Mouse (Mus musculus) midbrain, embryonic 11.5 days (tissue): ENCODE results near the gene Ucma. TPM values are rescaled to one million over a fixed set of nuclear protein-coding genes. Genes with fewer than 3 reads are reported as not detected.

Source experiments
- ATAC-seq: fragments of 200-750 bp; cut with Nextera tagmentation; 2 replicates; pipeline ENCODE4 v1.8.0; 2017; ENCODE audit warnings: moderate TSS enrichment, moderate library complexity; ENCODE audit not compliant: low FRiP score
- DNase-seq: peaks from one replicate; pipeline ENCODE4 v3.0.0; 2015; ENCODE audit warnings: low spot score; ENCODE audit errors: missing footprints
- H3K27ac ChIP-seq: fragments of 300-500 bp; sonication (generic); 2 replicates; pipeline ENCODE4 v1.5.1; 2014; ENCODE audit warnings: low read depth, low read length
- H3K27me3 ChIP-seq: fragments of 300-500 bp; sonication (generic); 2 replicates; pipeline ENCODE4 v1.6.1; 2014; ENCODE audit warnings: mild to moderate bottlenecking, low read length, moderate library complexity, mixed read lengths; ENCODE audit not compliant: control insufficient read depth, insufficient read depth
- H3K36me3 ChIP-seq: fragments of 300-500 bp; sonication (generic); 2 replicates; pipeline ENCODE4 v1.6.1; 2014; ENCODE audit warnings: mild to moderate bottlenecking, low read length, moderate library complexity, mixed read lengths; ENCODE audit not compliant: control insufficient read depth, insufficient read depth
- H3K4me1 ChIP-seq: fragments of 300-500 bp; sonication (generic); 2 replicates; pipeline ENCODE4 v1.6.1; 2014; ENCODE audit warnings: low read length; ENCODE audit not compliant: control insufficient read depth, insufficient read depth
- H3K4me2 ChIP-seq: fragments of 300-500 bp; sonication (generic); 2 replicates; pipeline ENCODE4 v1.6.1; 2014; ENCODE audit warnings: mild to moderate bottlenecking, moderate library complexity
- H3K4me3 ChIP-seq: fragments of 300-500 bp; sonication (generic); 2 replicates; pipeline ENCODE4 v1.5.1; 2014; ENCODE audit warnings: low read depth, low read length
- H3K9ac ChIP-seq: fragments of 300-500 bp; sonication (generic); 2 replicates; pipeline ENCODE4 v1.6.1; 2014; ENCODE audit warnings: low read length
- H3K9me3 ChIP-seq: fragments of 300-500 bp; sonication (generic); 2 replicates; pipeline ENCODE4 v1.6.1; 2016; ENCODE audit warnings: low read length; ENCODE audit not compliant: control insufficient read depth
- WGBS: fragments of 180-500 bp; shearing (Covaris S2); extraction: QIAGEN DNeasy Blood & Tissue Kit; methylation state at CpG from one replicate; pipeline ENCODE4 v1.1.7; 2014; 5-methylcytosine and 5-hydroxymethylcytosine counted together
- polyA plus RNA-seq: library from polyadenylated mRNA; unstranded; fragments of >200 nt; fragmentation: Nextera tagmentation; extraction: Ambion mirVana; gene quantifications from 2 replicates; pipeline ENCODE4 v1.2.1, GENCODE M21; 2014

Gene Ucma
- polyA plus RNA-seq, 1 experiment from 2014 or later, result not detected

- no peaks in the 10 kb centered on the region for H3K27me3 ChIP-seq
- no peaks in the 10 kb centered on the region for H3K9me3 ChIP-seq
- no peak for DNase-seq
- H3K4me2 ChIP-seq, result no peak overlapping the region
- no peak overlapping the region for H3K9ac ChIP-seq
- H3K27ac ChIP-seq, result no peak overlapping the region
- H3K4me3 ChIP-seq, result no peak overlapping the region
- no peak for ATAC-seq
- H3K4me1 ChIP-seq, result no peaks in the 10 kb centered on the region
- no peaks in the 10 kb centered on the region for H3K36me3 ChIP-seq
- 94% methylated on average over 12 of the region's 12 CpGs for WGBS
These were observed 17.9 kb upstream of the Ucma start for GRCm38 (mm10) chr2:4958039-4958438.

DNA sequence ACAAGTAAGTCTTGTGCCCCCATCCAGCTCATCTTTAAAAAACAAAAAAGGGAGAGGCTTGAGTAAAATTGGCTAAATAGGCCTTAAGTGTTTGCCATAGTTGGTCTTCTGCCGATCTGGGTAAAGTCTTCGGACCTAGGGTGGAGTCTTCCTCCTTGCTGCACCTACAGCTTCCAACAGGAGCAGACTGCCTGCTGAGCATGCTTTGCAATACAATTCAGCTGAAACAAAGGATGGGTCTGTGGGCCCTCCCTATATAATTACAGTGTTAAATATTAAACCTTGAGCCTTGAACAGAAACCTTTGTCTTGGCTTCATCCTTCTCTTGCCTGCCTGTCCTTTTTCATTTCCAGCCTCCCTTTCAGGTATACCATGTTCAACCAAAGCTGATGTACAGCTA, 8.1 kb upstream of the Ucma start:
- H3K9me3 ChIP-seq, result no peaks in the 10 kb centered on the region
- WGBS, result 96% methylated on average over 2 of the region's 2 CpGs
- no peak for DNase-seq
- H3K36me3 ChIP-seq, result no peaks in the 10 kb centered on the region
- H3K9ac ChIP-seq, result no peak overlapping the region
- no peak overlapping the region for H3K4me3 ChIP-seq
- no peaks in the 10 kb centered on the region for H3K4me1 ChIP-seq
- no peaks in the 10 kb centered on the region for H3K27me3 ChIP-seq
- no peak overlapping the region for H3K27ac ChIP-seq
- ATAC-seq, result no peak
- H3K4me2 ChIP-seq, result no peak overlapping the region

- ATAC-seq, result no peak
- H3K4me1 ChIP-seq, result no peaks in the 10 kb centered on the region
These were observed 6.8 kb upstream of the Ucma start for GRCm38 (mm10) chr2:4969083-4969482.

GRCm38 (mm10) chr2:4978091-4978490, 2.2 kb downstream of the Ucma start:
- Histone ChIP-seq H3K27ac (no peak overlapping the region), H3K4me2 (no peak overlapping the region), H3K27me3 (no peaks in the 10 kb centered on the region), H3K9me3 (no peaks in the 10 kb centered on the region), H3K9ac (no peak overlapping the region), H3K36me3 (no peaks in the 10 kb centered on the region), H3K4me1 (no peaks in the 10 kb centered on the region), H3K4me3 (no peak overlapping the region)
- no peak for DNase-seq
- no peak for ATAC-seq
- 41% methylated on average over 8 of the region's 8 CpGs for WGBS

More at GRCm38 (mm10) chr2:4969083-4969482, 6.8 kb upstream of the Ucma start:
- H3K27me3 ChIP-seq, result no peaks in the 10 kb centered on the region
- no peaks in the 10 kb centered on the region for H3K36me3 ChIP-seq
- H3K4me3 ChIP-seq, result no peak overlapping the region
- no peak overlapping the region for H3K4me2 ChIP-seq
- H3K9me3 ChIP-seq, result no peaks in the 10 kb centered on the region
- 97% methylated on average over 1 of the region's 2 CpGs for WGBS
- H3K27ac ChIP-seq, result no peak overlapping the region
- no peak for DNase-seq
- H3K9ac ChIP-seq, result no peak overlapping the region

GRCm38 (mm10) chr2:4983987-4984386, 8.1 kb downstream of the Ucma start:
- H3K4me2 ChIP-seq, result no peak overlapping the region
- H3K9ac ChIP-seq, result no peak overlapping the region
- H3K27ac ChIP-seq, result no peak overlapping the region
- H3K36me3 ChIP-seq, result no peaks in the 10 kb centered on the region
- 34% methylated on average over 5 of the region's 5 CpGs for WGBS
- ATAC-seq (no peak), DNase-seq (no peak)
- no peak overlapping the region for H3K4me3 ChIP-seq
- no peaks in the 10 kb centered on the region for H3K9me3 ChIP-seq
- no peaks in the 10 kb centered on the region for H3K27me3 ChIP-seq
- H3K4me1 ChIP-seq, result no peaks in the 10 kb centered on the region

DNA sequence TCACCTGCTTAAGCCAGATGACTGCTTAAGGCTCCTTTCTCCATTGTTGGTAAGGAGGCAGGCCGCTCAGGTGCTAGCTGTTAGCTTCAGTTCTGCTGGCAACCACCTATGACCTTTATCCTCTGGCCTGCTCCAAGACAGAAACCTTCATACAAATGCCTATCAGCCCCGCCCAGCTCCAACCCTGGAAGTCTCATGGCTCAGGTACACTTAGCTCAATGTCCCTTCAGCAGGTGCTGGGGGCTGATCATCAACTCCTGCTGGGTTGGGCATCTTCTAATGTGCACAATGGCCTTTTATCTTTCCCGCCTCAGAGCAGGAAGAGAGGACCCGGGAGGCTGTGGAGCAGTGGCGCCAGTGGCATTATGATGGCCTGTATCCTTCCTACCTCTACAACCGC, 9.1 kb downstream of the Ucma start:
- H3K4me2 ChIP-seq, result no peak overlapping the region
- WGBS, result 87% methylated on average over 6 of the region's 6 CpGs

GRCm38 (mm10) chr2:4986798-4987197, 10.9 kb downstream of the Ucma start:
- ATAC-seq (no peak), DNase-seq (no peak)
- no peaks in the 10 kb centered on the region for H3K27me3 ChIP-seq
- peaks cover 5% of the 10 kb centered on the region; the same call in 1 of the 2 replicates for H3K36me3 ChIP-seq
- no peak overlapping the region for H3K4me3 ChIP-seq
- no peak overlapping the region for H3K4me2 ChIP-seq
- H3K27ac ChIP-seq, result no peak overlapping the region
- H3K4me1 ChIP-seq, result no peaks in the 10 kb centered on the region
- no peak overlapping the region for H3K9ac ChIP-seq
- WGBS, result 89% methylated on average over 4 of the region's 4 CpGs
- no peaks in the 10 kb centered on the region for H3K9me3 ChIP-seq

More for the DNA sequence above, 9.1 kb downstream of the Ucma start:
- no peak overlapping the region for H3K9ac ChIP-seq
- no peak for ATAC-seq
- H3K27ac ChIP-seq, result no peak overlapping the region
- H3K36me3 ChIP-seq, result no peaks in the 10 kb centered on the region
- no peaks in the 10 kb centered on the region for H3K4me1 ChIP-seq
- no peaks in the 10 kb centered on the region for H3K9me3 ChIP-seq
- DNase-seq, result no peak
- no peaks in the 10 kb centered on the region for H3K27me3 ChIP-seq
- H3K4me3 ChIP-seq, result no peak overlapping the region

DNA sequence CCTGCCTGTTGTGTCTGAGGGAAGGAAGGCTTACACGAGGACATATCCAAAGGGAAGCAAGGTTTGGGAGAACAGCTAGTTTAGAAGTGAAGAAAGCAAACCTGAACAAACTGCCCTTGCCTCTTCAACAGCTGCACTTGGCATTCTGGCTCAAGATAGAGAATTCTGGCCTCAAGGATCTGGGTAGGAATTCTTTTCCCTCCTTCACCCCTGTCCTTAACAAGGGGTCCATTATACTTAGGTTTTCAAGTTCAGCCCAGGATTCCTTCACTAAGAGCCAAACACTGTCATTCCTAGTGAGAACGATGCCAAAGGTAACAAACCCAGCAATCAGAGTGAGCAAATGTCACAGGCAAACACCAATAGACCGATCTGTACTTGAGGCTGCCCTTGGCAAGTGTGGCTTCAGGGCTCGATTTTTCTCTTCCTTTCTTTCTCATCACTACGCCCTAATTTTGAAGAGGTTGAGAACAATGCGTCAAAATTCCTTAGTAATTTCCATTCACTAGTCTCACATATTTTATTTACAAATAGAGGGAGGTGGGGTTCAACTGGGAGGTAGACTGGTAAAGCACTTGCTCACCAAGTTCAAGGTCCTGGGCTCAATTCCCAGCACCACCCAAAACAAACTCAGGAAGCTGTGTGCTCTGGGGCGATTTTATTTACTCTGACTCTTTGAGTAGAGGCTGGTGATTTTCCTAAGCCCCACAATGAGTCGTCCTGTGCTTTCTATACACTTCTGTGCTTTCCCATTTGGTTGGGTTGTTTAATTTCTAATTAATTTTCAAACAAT, 11.7 kb downstream of the Ucma start:
- Histone ChIP-seq H3K4me1 (no peaks in the 10 kb centered on the region), H3K36me3 (peaks cover 8% of the 10 kb centered on the region; the same call in 1 of the 2 replicates), H3K9me3 (no peaks in the 10 kb centered on the region), H3K27ac (no peak overlapping the region), H3K27me3 (no peaks in the 10 kb centered on the region), H3K9ac (no peak overlapping the region), H3K4me3 (no peak overlapping the region), H3K4me2 (no peak overlapping the region)
- DNase-seq, result no peak
- no peak for ATAC-seq
- WGBS, result 86% methylated on average over 8 of the region's 8 CpGs

DNA sequence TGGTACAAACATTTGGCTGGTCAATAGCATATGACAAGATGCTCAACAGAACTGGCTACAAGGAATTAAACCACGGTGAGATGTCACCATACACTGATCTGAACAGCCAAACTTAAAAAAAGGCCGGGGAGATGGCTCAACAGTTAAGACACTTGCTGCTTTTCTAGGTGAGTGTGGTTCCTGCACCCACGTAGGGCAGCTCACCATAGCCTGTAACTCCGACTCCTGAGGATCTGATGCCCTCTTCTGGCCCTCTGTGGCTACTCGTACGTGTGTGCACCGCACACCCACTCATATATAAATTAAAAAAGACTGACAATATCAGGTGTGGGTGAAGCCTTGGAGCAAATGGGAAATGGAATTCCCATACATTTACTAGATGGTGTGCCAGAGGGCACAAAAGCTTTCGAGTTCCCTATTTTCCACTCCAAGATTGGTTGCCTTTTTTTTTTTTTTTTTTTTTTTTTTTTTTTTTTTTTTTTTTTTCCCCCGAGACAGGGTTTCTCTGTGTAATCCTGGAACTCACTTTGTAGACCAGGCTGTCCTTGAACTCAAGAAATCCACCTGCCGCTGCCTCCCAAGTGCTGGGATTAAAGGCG, 13.0 kb downstream of the Ucma start:
- Histone ChIP-seq H3K9me3 (no peaks in the 10 kb centered on the region), H3K4me3 (no peak overlapping the region), H3K4me2 (no peak overlapping the region), H3K9ac (no peak overlapping the region), H3K4me1 (no peaks in the 10 kb centered on the region), H3K27me3 (no peaks in the 10 kb centered on the region), H3K27ac (no peak overlapping the region), H3K36me3 (peaks cover 14% of the 10 kb centered on the region)
- DNase-seq (peak; percentile 60), ATAC-seq (no peak)
- WGBS, result 78% methylated on average over 11 of the region's 11 CpGs
